Mouse (Mus musculus): Measurements from ENCODE around the gene Taf4.
A peak's percentile ranks its signal among the peaks of the same experiment; 100 is the strongest.

The Taf4 gene

DNA sequence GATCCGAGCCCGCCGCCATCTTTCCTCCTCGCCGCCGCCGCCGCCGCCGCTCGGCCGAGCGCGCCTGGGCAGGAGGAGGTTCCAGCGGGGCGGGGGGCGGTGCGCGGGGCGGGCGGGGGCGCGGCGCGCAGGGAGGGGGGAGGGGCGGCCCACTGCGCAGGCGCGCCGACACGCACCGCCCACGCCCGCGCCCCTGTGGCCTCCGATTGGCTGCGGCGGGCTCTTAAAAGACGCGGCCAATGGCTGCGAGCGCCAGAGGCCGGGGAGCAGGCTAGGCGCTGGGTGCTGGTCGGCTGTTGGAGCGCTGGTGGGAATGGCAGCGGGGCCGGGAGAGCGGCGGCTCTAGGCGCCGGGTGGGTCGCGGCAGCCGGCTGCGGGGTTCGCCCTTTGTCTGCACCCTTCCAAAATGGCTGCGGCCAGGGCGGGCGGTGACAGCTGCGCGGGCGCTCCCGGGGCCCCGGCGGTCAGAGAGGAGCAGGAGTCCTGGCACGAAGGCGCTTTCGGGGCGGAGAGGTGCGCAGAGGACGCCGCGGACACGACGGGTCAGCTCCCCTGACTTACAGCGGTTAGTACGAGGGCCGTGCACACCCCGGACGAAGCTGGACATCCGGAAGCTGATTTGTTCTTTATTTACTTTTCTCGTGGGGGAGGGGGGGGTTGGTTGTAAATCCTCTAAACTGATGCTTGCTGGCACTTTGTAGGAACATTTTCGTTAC lies at the start of gene Taf4:
TSS of gene Taf4 (minus strand) at position 19 of the 716 bp plus-strand sequence.
- no peak for DNase-seq (ENCODE audit: extremely low spot score, low read depth, low spot score)

DNA sequence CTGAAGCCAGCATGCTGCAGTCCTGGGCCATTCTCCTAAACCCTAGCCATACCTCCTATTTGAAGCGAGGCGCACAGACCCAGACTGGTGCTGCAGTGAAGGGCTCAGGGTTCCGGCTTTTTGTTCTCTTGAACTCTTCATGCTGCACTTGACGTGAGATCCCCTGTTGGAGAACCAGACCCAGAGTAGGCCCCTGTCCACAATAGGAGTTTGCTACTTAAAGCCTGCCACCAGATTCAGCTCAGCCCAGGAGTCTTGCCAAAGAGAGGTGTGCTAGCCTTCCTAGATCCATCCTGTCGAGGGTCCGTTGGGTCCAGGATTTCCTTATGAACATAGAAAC lies 49.4 kb upstream of the Taf4 start:
- DNase-seq (ENCODE audit: extremely low spot score, low read depth, low spot score): no peak

DNA sequence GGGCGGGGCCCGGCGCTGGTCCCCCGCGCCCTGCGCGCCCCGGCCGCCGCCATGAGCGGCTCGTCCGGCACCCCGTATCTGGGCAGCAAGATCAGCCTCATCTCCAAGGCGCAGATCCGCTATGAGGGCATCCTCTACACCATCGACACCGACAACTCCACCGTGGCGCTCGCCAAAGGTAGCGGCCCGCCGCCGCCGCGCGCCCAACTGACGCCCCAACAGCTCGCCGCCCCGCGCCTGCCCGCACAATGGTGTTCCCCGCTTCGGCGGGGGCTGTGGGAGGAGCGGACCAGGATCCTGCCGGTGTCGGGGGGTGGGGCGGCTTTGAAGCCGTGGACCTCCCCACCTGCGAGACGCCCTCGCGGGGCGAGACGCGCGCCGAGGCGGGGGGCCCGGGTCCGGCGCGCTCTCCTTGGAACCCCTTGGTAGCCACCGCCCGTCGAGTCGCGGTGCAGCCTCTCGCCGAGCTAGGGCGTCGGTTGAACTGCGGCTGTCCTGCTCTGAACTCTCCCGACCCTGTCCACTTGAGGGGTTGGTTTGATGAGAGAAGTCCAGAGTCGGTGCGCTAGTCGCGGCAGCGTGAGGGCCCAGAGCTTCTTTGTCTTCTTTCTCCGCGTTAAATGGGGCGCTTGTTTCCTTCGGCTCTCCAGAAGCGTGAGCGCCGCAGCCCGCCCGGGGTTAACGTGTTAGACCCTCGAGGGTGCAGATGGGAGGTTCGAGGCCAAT lies 48.9 kb upstream of the Taf4 start:
- DNase-seq (ENCODE audit: extremely low spot score, low read depth, low spot score): no peak

DNA sequence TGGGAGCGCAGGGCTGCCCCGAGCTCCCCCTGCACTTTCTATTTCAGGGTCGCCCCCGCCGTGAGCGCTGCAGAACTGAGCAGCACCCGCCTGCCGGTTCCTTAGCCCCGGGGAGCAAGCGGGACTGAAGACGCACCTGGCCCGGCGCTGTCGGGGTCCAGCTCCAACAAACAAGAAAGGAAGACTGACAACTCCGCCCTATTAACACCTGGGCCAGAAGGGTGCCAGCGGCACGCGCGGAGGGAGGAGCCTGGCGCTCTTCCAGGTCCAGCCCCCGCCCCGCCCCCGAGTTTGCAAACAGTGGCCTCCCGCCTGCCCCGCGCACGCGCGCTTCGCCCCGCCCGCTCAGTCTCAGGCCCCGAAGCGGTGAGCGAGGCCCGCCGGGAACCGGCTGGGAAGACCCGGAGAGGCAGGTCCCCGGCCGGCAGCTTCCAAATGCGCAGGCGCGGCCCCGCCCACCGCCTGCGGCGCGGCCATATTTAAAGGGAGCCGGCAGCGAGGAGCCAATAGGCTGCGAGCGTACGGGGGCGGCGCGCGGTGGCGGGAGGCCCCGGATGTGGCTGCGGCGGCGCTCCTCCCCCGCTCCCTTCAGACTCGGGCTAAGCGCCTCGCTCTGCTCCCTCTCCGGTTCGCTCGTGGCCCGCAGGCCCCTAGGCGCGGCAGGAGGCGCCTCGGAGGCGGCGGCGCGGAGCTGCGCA lies 48.1 kb upstream of the Taf4 start, which contains the start of gene Lsm14b:
TSS of gene Lsm14b (plus strand) at position 587 of the 698 bp plus-strand sequence.
- peak; percentile 85 for DNase-seq (ENCODE audit: extremely low spot score, low read depth, low spot score)

DNA sequence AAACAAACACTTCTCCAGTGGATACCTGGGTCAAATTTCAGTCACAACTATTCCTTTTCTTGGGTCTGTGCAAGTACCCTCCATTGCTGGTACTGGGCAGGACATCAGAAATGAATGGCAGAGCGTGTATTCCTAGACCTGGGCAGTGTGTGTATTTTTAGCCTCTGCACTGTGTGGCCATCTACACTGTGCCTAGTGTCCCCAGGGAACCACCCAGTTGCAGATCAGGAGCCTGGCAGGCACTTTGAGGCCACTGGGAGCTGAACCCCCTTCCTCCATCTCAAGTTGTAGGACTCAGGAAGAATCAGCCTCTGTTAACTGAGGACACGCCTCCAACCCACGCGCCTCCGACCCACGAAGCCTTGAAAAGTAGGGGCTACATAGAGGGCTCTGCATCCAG lies 46.3 kb upstream of the Taf4 start:
- no peak for DNase-seq (ENCODE audit: extremely low spot score, low read depth, low spot score)

DNA sequence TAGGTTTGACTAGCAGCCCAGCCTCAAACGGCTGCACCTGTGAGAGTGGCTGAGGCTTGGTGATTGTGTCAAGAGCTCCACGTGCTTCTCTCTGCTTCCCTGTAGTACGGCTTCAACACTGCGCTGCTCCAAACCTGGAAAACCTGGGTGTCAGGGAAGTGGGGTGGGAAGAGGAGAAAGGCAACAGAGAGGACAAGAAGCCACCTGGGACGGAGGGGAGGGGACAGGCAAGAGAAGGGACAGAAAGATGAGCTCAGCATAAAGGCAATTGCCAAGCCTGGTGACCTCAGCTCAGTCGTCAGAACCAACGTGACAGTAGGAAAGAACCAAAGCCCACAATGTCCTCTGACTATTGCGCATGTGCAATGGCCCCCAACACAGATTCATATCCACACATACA lies 44.5 kb upstream of the Taf4 start:
- no peak for DNase-seq (ENCODE audit: extremely low spot score, low read depth, low spot score)

DNA sequence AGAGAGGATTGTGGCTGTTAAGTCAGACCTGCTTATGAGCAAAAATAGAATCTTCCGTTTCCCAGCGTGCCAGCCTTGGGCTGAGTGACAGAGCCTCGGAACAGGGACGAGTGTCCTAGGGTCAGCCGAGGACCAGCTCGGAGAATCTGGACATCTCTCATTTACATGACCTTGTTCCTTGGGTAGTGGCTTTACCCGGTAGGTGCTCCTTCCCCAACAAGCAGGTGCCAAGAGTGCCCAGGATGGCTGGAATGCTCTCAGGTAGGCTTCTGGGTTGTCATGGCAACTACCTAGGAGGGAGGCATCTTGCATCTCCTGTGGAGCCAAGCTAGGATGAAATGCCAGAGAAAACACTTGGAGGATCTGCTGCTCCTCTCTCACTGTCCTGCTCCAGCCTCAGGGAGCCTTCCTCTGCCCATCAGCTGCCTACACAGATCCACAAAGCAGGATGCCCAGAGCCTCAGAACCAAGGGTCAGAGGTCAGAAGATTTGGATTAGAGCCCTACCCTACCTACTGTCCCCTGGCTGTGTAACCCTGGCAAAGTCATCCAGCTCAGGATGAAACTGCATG lies 43.7 kb upstream of the Taf4 start:
- DNase-seq (ENCODE audit: extremely low spot score, low read depth, low spot score): no peak

DNA sequence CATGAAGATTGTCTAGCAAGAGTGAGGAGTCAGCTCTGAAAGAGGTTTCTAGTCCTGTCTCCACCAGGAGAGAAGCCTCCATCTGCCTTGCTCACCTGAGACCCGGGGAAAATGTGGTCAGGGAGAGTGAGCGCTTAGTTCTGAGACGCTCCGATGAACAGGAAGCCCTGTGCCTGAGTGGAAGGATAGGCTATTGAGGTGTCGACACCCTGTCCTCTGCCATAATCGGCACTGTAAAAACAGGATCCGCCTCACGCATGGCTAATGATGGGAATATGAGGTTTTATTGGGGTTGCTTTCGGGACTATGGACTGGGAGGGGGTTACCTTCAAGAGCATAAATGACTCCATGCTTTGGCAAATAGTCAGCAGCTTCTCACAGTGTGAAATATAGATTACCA lies 42.1 kb upstream of the Taf4 start:
- no peak for DNase-seq (ENCODE audit: extremely low spot score, low read depth, low spot score)

DNA sequence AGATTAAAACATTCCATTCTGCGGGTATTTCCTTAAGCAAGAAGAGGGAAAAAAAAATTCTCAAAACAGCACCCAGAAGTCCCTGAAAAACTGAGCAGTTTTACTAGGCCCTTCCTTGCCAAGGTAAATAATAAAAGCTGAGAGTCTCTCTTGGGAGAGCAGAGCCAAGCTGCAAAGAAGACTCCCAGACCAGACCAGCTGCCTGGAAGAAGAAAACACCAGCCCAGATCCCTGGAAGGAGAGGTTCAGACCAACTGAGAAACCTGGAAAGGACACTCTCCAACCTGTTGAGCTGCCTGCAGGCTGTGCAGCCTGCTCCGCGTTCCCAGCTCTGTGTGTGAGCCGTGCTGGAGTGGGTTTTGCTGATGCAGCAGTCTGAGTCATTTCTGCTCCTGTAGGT lies 41.2 kb upstream of the Taf4 start:
- no peak for DNase-seq (ENCODE audit: extremely low spot score, low read depth, low spot score)

DNA sequence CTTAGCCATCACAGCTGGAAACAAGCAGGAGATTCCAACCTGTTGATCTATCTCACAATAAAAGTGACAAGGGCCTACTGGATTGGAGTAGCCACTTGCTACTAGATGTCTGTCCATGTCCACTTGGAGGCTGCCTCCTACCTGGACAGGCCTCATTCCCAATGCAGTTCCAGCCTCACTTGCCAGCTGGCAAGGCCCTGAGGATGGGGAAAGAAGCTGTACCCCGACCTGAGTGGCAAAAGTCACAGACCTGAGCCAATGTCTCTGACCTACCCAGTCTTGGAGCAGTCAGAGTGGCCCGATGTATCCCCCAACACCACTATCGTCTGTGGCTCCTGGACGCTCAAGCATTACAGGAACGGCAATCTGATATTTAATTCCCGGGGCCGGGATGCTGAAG lies 37.2 kb upstream of the Taf4 start:
- no peak for DNase-seq (ENCODE audit: extremely low spot score, low read depth, low spot score)

DNA sequence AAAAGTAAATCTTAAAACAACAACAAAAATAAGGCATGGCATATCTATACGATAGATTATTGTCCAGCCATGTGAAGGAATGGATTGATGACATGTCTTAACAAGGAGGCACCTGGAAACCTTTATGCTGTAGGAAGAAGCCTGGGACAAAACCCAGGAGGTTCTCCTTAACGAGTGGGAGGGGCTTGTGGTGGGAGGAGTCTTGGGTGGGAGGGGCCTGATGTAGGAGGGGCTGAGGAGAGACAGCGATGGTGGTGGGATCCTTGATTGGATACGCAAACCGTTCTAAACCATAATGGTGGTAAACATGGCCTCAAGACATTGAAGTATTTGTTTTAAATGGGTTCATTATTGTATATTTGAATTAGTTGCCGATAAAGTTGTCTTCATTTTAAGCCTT lies 34.9 kb upstream of the Taf4 start:
- DNase-seq (ENCODE audit: extremely low spot score, low read depth, low spot score): no peak

DNA sequence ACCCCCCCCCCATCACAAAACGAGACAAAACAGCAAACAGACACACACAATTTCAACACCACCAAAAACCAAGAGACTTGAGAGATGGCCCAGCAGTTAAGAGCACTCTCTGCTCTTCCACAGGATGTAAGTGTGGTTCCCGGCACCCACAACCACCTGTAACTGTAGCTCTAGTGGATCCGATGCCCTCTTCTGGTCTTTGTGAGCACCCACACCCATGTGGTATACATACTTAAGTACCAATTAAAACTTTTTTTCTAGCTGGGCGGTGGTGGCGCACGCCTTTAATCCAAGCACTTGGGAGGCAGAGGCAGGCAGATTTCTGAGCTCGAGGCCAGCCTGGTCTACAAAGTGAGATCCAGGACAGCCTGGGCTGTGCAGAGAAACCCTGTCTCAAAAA lies 34.2 kb upstream of the Taf4 start:
- DNase-seq (ENCODE audit: extremely low spot score, low read depth, low spot score): no peak

DNA sequence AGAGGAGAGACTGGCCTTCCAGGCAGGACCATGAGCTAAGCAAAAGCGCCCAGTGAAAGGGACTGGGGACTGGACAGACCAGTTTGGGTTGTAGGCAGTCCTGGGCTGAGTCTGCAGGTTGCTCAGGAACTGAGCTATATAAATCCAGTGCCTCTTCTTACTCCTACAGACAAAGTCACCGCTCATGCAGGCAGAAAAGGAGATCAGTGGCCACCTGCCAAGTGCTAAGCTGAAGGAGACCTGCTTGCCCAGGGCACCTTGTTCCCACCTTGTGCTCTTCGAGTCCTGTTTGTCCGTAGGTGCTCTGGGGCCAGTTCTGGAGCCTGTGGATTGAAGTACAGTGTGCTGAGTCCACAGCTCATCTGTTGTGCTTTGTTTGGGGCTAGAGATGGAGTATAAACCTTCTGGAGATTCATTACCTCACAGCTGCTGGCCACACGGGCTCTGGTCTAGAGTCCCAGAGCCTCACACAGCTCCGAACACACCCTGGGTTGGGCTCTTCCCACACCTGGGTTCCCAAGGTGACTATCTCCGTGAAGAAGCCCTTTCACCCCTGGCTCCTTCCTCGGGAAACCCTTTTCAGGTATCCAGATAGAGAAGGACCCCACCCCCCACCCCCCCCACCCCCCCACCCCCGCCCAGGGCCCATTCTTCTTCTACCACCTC lies 30.0 kb upstream of the Taf4 start:
- no peak for DNase-seq (ENCODE audit: extremely low spot score, low read depth, low spot score)

DNA sequence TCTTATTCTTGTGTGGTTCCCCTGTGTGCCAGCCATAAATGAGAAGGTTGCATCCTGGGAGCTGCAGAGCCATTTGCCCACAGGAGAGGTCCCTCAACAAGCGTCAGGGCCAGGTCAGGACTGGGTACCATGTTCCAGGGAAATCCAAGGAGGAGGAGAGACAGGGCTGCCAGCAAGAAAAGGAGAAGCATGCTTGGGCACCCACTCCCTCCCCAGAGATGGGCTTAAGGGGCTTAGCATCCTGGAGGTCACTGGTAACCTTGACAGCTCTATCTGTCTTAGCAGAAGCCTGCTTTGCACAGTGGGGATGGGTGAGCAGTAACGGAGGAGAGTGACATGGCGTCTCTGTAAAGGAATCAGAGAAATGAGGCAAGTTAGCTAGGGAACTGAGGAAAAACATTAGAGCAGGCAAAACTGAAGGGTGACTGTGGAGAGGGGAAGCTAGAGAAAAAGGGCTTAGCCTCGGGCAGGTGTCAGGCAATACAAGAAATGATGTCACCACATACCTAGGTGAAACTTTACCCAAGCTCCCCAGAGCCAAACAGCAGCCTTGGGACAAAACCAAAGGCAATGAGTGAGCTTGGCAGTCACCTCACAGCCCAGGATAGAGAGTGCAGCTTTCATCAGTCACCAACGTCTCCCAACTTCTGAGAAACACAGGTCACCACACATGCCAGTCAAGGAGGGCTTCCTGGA lies 29.4 kb upstream of the Taf4 start:
- no peak for DNase-seq (ENCODE audit: extremely low spot score, low read depth, low spot score)

DNA sequence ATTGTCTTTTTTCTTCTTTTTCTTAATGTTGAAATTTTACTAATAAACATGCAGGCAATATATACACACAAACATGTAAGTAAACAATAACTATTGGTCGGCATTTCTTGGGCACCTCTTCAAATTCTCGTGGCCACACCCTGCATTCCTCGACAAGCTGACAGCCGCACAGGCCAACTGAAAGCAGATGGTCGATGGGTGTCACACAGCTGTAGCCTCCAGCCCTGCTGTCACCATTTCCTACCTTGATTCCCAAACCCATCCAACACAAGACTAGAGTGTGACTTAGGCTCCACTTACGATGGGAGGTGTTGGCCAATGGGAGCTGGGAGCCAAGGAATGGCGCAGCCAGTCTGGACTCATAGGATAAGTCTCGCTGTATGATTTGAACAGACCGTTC lies 25.2 kb upstream of the Taf4 start:
- DNase-seq (ENCODE audit: extremely low spot score, low read depth, low spot score): no peak

DNA sequence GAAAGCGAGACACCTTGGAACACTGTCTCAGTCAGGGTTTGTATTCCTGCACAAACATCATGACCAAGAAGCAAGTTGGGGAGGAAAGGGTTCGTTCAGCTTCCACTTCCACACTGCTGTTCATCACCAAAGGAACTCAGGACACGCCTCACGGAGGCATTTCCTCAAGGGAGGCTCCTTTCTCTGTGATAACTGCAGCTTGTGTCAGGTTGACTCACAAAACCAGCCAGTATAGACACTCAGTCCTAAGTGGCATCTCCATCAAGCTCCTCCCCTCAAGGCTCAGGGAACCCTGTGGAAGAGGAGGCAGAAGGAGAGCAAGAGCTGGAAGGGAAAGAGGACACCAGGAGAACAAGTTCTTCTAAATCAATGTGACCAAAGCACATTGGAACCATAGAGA lies 22.0 kb upstream of the Taf4 start:
- DNase-seq (ENCODE audit: extremely low spot score, low read depth, low spot score): no peak

DNA sequence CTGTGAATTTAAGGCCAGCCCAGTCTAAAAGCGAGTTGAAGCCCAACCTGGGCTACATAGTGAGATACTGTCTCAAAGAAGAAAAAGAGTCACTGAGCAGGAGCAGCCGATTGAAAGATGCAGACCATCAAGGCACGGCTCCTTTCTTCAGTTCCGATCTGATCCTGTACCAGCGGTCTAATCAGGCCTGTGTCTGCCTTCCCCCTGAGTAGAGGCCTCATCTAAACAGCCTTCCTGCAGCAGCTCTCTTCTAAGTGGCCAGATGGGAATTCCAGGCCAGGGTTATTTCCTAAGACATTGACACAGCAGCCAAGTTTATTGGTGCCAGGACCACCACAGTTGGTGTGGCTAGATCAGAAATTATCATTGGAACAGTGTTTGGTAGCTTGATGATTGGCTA lies 16.6 kb upstream of the Taf4 start:
- no peak for DNase-seq (ENCODE audit: extremely low spot score, low read depth, low spot score)

DNA sequence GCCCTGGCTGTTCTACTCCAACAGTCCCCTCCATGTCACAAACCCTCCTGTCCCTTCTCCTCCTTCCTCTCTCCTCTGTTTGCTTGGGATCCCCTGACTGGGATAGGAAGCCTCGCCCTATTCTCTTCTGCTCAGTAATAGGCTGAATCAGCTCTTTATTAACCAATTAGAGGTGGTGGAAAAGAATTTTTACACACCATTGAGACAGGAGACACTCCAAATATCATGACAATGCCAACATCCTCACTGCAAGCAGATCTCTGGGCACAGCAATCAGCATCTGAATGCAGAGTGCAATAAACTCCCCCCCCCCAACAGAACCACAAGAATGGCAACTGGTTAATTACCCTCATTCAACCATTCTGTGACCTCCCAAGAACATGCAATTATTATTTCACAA lies 12.7 kb upstream of the Taf4 start:
- DNase-seq (ENCODE audit: extremely low spot score, low read depth, low spot score): no peak

DNA sequence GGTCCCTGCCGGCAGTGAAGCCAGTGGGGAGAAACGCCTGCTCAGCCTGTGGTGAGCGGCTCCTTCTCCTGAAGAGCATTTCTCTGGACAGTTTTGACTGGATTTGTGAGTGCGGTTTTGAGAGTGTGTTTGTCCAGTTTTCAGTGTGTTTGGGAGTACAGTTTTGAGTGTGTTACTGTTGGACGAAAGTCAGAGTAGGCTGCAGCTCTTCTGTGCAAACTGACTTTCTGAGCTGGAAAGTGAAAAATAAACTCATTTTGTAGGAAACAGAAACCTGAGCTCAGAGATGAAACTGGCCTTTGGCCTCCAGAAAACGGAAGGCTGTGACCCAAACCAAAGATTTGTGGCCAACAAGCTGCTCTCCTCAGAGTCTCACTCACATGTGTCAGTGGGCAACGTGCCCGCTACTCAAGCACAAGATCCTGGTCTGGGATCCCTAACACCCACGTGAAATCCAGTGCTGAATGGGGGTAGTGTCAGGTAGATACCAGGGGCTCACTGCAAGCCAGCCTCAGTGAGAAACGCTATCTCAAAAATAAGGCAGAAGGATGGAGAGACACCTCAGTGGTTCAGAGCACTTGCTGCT lies 10.1 kb upstream of the Taf4 start:
- DNase-seq (ENCODE audit: extremely low spot score, low read depth, low spot score): no peak

DNA sequence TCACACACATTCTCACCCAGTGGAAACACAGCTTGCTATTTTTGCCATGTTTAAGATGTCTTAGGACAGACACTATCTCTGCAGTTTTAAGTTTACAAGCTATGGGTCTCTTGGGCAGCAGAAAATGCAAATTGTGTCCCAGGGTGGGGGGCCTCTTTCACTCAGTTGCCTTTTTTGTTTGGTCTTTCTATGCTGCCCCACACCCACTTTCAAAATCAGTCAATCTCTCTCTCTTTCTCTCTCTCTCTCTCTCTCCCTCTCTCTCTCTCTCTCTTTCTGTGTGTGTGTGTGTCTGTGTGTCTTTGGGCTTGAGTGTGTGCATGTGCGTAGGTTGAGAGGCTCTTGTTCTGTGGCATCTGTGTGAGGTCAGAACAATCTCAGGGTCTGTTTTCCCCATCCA lies 9.2 kb upstream of the Taf4 start:
- DNase-seq (ENCODE audit: extremely low spot score, low read depth, low spot score): no peak
